Mouse (Mus musculus) limb, embryonic 15.5 days (tissue): ENCODE data around the gene Nae1. TPM values are rescaled to one million over a fixed set of nuclear protein-coding genes. Genes with fewer than 3 reads are reported as not detected.

Experiments
- ATAC-seq: fragments of 200-750 bp; cut with Nextera tagmentation; 2 replicates; pipeline ENCODE4 v1.8.0; 2017; ENCODE audit warnings: low read depth, moderate TSS enrichment; ENCODE audit not compliant: insufficient number of reproducible peaks, low FRiP score, low TSS enrichment
- H3K27ac ChIP-seq: fragments of 300-500 bp; sonication (generic); 2 replicates; pipeline ENCODE4 v1.5.1; 2015; ENCODE audit warnings: moderate library complexity, mild to moderate bottlenecking, inconsistent platforms
- H3K27me3 ChIP-seq: fragments of 300-500 bp; sonication (generic); 2 replicates; pipeline ENCODE4 v1.6.1; 2015; ENCODE audit warnings: inconsistent platforms
- H3K36me3 ChIP-seq: fragments of 300-500 bp; sonication (generic); 2 replicates; pipeline ENCODE4 v1.6.1; 2015; ENCODE audit warnings: inconsistent platforms
- H3K4me1 ChIP-seq: fragments of 300-500 bp; sonication (generic); 2 replicates; pipeline ENCODE4 v1.6.1; 2015; ENCODE audit warnings: inconsistent platforms
- H3K4me2 ChIP-seq: fragments of 300-500 bp; sonication (generic); 2 replicates; pipeline ENCODE4 v1.6.1; 2015; ENCODE audit warnings: mild to moderate bottlenecking, inconsistent platforms
- H3K4me3 ChIP-seq: fragments of 300-500 bp; sonication (generic); 2 replicates; pipeline ENCODE4 v1.5.1; 2015; ENCODE audit warnings: mild to moderate bottlenecking, inconsistent platforms
- H3K9ac ChIP-seq: fragments of 300-500 bp; sonication (generic); 2 replicates; pipeline ENCODE4 v1.6.1; 2015; ENCODE audit warnings: inconsistent platforms
- H3K9me3 ChIP-seq: fragments of 300-500 bp; sonication (generic); 2 replicates; pipeline ENCODE4 v1.6.1; 2016; ENCODE audit warnings: inconsistent platforms
- WGBS: fragments of 180-500 bp; shearing (Covaris S2); methylation state at CpG from one replicate; pipeline ENCODE4 v1.1.7; 2015; 5-methylcytosine and 5-hydroxymethylcytosine counted together
- polyA plus RNA-seq: library from polyadenylated mRNA; unstranded; fragments of >200 nt; fragmentation: Nextera tagmentation; extraction: Ambion mirVana; gene quantifications from 2 replicates; pipeline ENCODE4 v1.2.1, GENCODE M21; 2015

Gene Nae1
- polyA plus RNA-seq, 1 experiment from 2014 or later: 93.8 TPM

DNA sequence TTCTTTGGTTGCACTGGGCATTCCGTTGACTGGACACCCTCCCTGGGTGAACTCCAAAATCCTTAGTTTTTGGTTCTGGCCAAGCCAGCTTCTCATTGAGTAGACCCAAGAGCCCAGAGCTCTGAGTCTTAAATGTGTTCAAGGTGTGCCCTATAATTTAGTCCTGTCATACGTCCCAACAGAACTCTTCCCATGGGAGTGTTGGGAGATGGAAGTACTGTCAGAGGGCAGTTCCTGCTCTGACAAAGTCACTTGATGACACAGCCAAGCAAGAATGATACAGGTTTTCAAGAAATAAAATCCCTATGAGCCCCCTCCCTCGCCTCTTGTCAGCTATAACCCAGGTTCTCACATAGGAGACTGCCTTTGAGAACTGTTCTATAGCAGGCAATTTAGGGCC, 24.3 kb downstream of the Nae1 start:
- Histone ChIP-seq H3K36me3 (peaks cover 20% of the 10 kb centered on the region), H3K4me3 (no peak overlapping the region; the same call in 1 of the 2 replicates), H3K27ac (no peak overlapping the region), H3K9ac (no peak overlapping the region), H3K9me3 (no peaks in the 10 kb centered on the region), H3K4me2 (peak overlapping the region; percentile 99; the same call in 1 of the 2 replicates), H3K4me1 (peaks cover 11% of the 10 kb centered on the region), H3K27me3 (no peaks in the 10 kb centered on the region)
- 66% methylated on average over 3 of the region's 3 CpGs for WGBS
- no peak for ATAC-seq

GRCm38 (mm10) chr8:104509061-104510006, 25.1 kb downstream of the Nae1 start, which contains the start of gene Terb1:
Gene Terb1, minus strand, starts transcription at chr8:104509910.
- Histone ChIP-seq H3K27me3 (no peaks in the 10 kb centered on the region), H3K36me3 (peaks cover 12% of the 10 kb centered on the region), H3K27ac (peak within 1 kb of the TSS; percentile 67), H3K4me1 (peaks cover 11% of the 10 kb centered on the region), H3K4me3 (peak within 1 kb of the TSS; percentile 57), H3K9ac (peak within 1 kb of the TSS; percentile 70), H3K9me3 (no peaks in the 10 kb centered on the region), H3K4me2 (peak within 1 kb of the TSS; percentile 99)
- under 1% methylated on average over 64 of the region's 64 CpGs for WGBS
- peak; percentile 52; the same call in 1 of the 2 replicates for ATAC-seq

DNA sequence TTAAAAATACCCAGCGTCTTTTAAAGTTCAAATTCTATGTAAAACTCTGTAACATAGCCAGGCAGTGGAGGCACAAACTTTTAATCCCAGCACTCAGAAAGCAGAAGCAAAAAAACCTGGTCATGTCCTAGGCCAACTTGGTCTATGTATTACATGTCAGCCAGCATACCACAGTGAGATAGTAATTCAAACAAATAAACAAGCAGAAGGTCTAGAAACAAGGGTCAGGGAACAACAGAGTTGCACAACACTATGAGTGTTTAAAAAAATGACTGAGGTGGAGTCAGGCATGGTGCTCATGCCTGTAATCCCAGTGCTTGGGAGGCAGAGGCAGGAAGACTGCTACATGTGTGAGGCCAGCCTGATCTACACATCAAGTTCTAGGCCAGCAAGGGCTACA, 55.3 kb downstream of the Nae1 start:
- Histone ChIP-seq H3K9ac (no peak overlapping the region), H3K27me3 (no peaks in the 10 kb centered on the region), H3K4me3 (no peak overlapping the region), H3K27ac (no peak overlapping the region), H3K4me1 (no peaks in the 10 kb centered on the region), H3K36me3 (no peaks in the 10 kb centered on the region), H3K9me3 (no peaks in the 10 kb centered on the region), H3K4me2 (no peak overlapping the region)
- ATAC-seq: no peak
- WGBS: 58% methylated on average over 1 of the region's 1 CpGs

- H3K4me3 ChIP-seq: no peak overlapping the region
- H3K4me1 ChIP-seq: no peaks in the 10 kb centered on the region
- H3K27ac ChIP-seq: no peak overlapping the region
- no peak for ATAC-seq
- no peaks in the 10 kb centered on the region for H3K36me3 ChIP-seq
- no peak overlapping the region for H3K9ac ChIP-seq
- no peak overlapping the region for H3K4me2 ChIP-seq
- H3K9me3 ChIP-seq: no peaks in the 10 kb centered on the region
- no peaks in the 10 kb centered on the region for H3K27me3 ChIP-seq
- WGBS: 72% methylated on average over 3 of the region's 3 CpGs
Measured at GRCm38 (mm10) chr8:104472465-104472864, 62.0 kb downstream of the Nae1 start.

- Histone ChIP-seq H3K4me3 (no peak overlapping the region), H3K27ac (no peak overlapping the region), H3K4me2 (no peak overlapping the region), H3K27me3 (no peaks in the 10 kb centered on the region), H3K9ac (no peak overlapping the region), H3K4me1 (no peaks in the 10 kb centered on the region), H3K36me3 (no peaks in the 10 kb centered on the region), H3K9me3 (no peaks in the 10 kb centered on the region)
- ATAC-seq: no peak
- WGBS: 67% methylated on average over 2 of the region's 2 CpGs
Measured at GRCm38 (mm10) chr8:104467463-104467862, 67.0 kb downstream of the Nae1 start.

Other genes starting within 250 kb of the Nae1 start
- gene Cmtm2a, start 241.5 kb downstream of the Nae1 start, polyA plus RNA-seq: not detected in 2 replicates
- not detected in 2 replicates for gene Gm45711, start 224.6 kb downstream of the Nae1 start, polyA plus RNA-seq
- not detected in 2 replicates for gene Cmtm1, start 224.5 kb downstream of the Nae1 start, polyA plus RNA-seq
- not detected in 2 replicates for gene Gm11020, start 213.1 kb downstream of the Nae1 start, polyA plus RNA-seq
- not detected in 2 replicates for gene Cmtm2b, start 212.4 kb downstream of the Nae1 start, polyA plus RNA-seq
- 166 and 178 TPM in 2 replicates for gene Cmtm3, start 195.2 kb downstream of the Nae1 start, polyA plus RNA-seq
- 1.7 and 2.7 TPM in 2 replicates for gene Cmtm4, start 138.8 kb downstream of the Nae1 start, polyA plus RNA-seq
- gene Dync1li2, start 91.6 kb downstream of the Nae1 start, polyA plus RNA-seq: 53.7 and 62.8 TPM in 2 replicates
- 0.40 and 0.42 TPM in 2 replicates for gene Terb1, start 24.7 kb downstream of the Nae1 start, polyA plus RNA-seq
- gene Car7, start 52 bp upstream of the Nae1 start, polyA plus RNA-seq: 1.0 and 1.2 TPM in 2 replicates
- gene Pdp2, start 56.8 kb upstream of the Nae1 start, polyA plus RNA-seq: 8.8 and 10.1 TPM in 2 replicates
- 1.4 and 2.1 TPM in 2 replicates for gene Cdh16, start 89.8 kb upstream of the Nae1 start, polyA plus RNA-seq
- 25.9 and 44.8 TPM in 2 replicates for gene Rrad, start 96.7 kb upstream of the Nae1 start, polyA plus RNA-seq
- 83.0 and 92.9 TPM in 2 replicates for gene Ciao2b, start 107.3 kb upstream of the Nae1 start, polyA plus RNA-seq
- gene Ces2a, start 199.4 kb upstream of the Nae1 start, polyA plus RNA-seq: not detected in 2 replicates